Mouse (Mus musculus) erythroblast, embryonic 14.5 days (primary cell): ENCODE results near the gene Atf1. TPM values are rescaled to one million over a fixed set of nuclear protein-coding genes. Genes with fewer than 3 reads are reported as not detected.

ENCODE experiments used
- H3K27me3 ChIP-seq: 2 replicates; pipeline ENCODE4 v1.6.1; 2012; ENCODE audit warnings: inconsistent platforms; ENCODE audit not compliant: control insufficient read depth
- H3K36me3 ChIP-seq: 2 replicates; pipeline ENCODE4 v1.6.1; 2012; ENCODE audit warnings: mild to moderate bottlenecking, inconsistent platforms; ENCODE audit not compliant: control insufficient read depth
- H3K4me1 ChIP-seq: 2 replicates; pipeline ENCODE4 v1.6.1; 2012; ENCODE audit warnings: inconsistent platforms; ENCODE audit not compliant: control insufficient read depth
- H3K4me3 ChIP-seq: replicated peaks from 2 replicates; pipeline ENCODE3; 2012; ENCODE audit warnings: moderate library complexity, mild to moderate bottlenecking, inconsistent platforms
- H3K9me3 ChIP-seq: 2 replicates; pipeline ENCODE4 v1.6.1; 2012; ENCODE audit warnings: low read length, inconsistent platforms, mixed read lengths; ENCODE audit not compliant: control insufficient read depth
- GATA1 ChIP-seq: IDR thresholded peaks from 2 replicates; pipeline ENCODE4 v1.6.1; 2012; ENCODE audit warnings: low read length, inconsistent platforms, mixed read lengths
- TAL1 ChIP-seq: IDR thresholded peaks from 3 replicates; pipeline ENCODE4 v1.6.1; 2012; ENCODE audit warnings: low read length, inconsistent platforms, mixed read lengths
- polyA plus RNA-seq: library from polyadenylated mRNA; stranded (reverse); fragments of >175 nt; gene quantifications from 2 replicates; pipeline ENCODE4 v1.2.3, GENCODE M21; 2012

Gene Atf1
- polyA plus RNA-seq = 6.3 and 6.7 TPM in 2 replicates

DNA sequence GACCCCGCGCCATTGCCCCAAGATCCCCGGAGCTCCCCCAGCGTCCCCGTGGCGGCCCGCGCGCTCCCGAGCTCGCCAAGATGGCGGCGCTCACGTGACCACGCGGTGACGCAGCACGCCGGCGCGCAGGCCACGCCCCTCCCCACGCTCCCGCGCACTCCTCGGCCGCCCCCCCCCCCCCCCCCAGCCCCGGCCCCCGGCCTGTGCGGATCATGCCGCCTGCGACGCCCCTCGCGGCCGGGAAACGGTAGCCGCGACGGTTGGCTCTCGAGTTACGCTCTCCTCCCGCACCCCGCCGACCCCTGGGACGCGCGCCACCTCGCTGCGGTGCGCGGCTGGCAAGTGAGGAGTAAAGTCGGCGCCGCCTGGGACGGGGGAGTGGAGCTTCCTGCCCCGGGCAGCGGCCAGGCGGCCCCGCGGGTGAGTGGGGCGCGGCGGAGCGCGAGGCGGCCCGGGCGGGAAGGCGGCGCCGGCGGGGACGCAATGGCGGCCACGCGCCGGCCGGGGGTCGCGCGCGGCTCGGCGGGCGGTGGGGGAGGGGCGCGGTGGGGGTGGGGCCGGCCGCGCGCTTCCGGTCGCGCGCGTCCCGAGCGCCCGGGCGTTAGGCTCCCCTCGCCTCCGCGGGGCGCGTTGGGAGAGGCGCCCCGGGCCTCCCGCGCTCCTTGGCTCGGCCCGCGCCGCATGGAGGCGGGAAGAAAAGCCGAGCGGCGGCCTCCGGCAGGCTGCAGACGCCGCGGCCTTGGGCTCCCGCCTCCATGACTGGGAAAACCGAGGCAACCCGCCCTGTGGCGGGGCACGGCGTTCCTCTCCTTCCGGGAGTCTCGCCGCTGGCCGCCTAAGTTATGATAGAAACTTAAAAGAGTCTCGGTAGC, at the start of gene Atf1:
Gene Atf1, plus strand, starts transcription at position 157 of the 872 bp plus-strand sequence.
- TF ChIP-seq TAL1 (no peak), GATA1 (no peak)
- H3K4me1 ChIP-seq = peaks cover 65% of the 10 kb centered on the region

DNA sequence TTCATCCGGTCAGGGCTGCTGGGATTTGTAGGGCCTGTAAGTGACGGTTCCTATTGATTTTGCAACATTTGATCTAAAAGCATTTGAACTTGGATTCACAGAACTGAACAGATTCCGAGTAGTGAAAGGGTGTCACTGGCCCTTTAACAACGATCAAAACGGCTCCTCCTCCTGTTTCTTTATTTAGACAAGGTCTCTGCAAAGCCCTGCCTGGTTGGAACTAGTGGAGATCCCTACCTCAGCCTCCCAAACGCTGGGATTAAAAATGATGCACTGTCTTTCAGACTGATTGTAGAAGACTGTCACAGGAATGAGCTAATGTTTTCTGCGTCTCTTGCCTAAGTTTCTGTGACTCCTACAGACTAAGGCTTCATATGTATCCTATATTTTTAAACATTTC, 49.1 kb upstream of the Atf1 start:
- Histone ChIP-seq H3K36me3 (peaks cover 38% of the 10 kb centered on the region), H3K4me3 (no peak overlapping the region), H3K4me1 (no peaks in the 10 kb centered on the region), H3K9me3 (no peaks in the 10 kb centered on the region), H3K27me3 (no peaks in the 10 kb centered on the region)
- TF ChIP-seq GATA1 = no peak
- no peak for TF ChIP-seq TAL1

More for the DNA sequence above, at the start of gene Atf1:
- no peaks in the 10 kb centered on the region for H3K27me3 ChIP-seq
- peaks cover 4% of the 10 kb centered on the region; the same call in 1 of the 2 replicates for H3K9me3 ChIP-seq
- H3K36me3 ChIP-seq = peaks cover 48% of the 10 kb centered on the region
- peak within 1 kb of the TSS; percentile 95 for H3K4me3 ChIP-seq

DNA sequence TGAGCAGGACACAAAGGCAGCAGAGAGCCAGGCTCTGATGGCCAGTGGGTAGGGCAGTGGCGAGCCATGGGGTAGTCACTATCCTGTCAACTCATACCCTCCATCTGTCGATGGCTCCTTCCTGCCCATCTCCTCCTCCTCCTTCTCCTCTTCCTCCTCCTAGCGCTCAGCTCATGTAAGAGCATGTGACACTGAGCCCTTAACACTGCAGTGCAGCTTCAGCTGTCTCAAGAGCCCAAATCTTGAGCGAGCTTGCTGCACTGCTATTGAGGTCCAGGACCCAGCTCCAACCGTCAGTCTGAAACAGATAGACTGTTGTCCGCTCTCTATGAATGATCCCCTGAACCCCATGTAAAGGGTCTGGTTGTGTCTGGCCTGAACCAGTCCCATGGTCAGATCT, 47.9 kb upstream of the Atf1 start:
- TF ChIP-seq GATA1 (no peak), TAL1 (no peak)
- Histone ChIP-seq H3K36me3 (peaks cover 32% of the 10 kb centered on the region), H3K27me3 (no peaks in the 10 kb centered on the region), H3K9me3 (no peaks in the 10 kb centered on the region), H3K4me1 (no peaks in the 10 kb centered on the region), H3K4me3 (no peak overlapping the region)

DNA sequence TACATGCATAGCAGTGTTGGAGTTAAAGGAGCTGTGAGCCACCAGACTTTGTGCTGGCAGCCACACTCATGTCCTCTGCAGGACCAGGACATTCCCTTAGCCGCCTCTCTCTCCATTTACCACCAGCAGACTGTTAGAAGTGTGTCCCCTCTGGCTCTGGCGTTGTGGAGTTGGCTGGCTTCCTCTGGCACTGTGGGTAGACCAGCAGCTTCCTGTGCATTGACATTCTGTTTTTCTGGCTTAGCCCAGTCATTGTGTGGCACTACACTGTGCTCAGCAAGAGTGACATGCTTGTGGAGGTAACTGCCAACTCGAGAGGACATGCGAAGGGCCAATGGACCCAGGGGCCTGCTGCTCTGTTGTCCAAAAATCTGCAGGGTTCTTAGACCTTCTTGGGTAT, 47.4 kb upstream of the Atf1 start:
- Histone ChIP-seq H3K36me3 (peaks cover 28% of the 10 kb centered on the region), H3K27me3 (no peaks in the 10 kb centered on the region), H3K9me3 (no peaks in the 10 kb centered on the region), H3K4me3 (no peak overlapping the region), H3K4me1 (no peaks in the 10 kb centered on the region)
- no peak for TF ChIP-seq GATA1
- TF ChIP-seq TAL1 = no peak

DNA sequence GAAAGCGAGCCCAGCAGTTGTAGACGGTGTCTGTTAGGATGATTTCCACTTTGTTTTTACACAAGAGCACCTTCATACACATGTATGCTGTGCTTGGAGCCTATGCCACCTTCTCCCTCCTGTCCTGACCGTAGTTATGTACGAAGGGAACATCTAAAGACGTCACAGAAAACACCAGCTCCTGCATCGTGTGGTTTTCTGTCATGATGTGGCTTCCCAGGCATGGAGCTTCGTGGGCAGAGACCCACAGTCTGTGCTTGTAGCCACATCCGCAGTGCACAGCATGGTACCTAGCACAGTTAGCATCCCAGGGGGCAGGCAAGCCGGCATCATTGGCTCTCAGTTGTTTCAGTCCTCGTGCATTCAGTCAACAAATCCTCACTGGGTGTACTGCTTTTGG, 45.8 kb upstream of the Atf1 start:
- TF ChIP-seq GATA1 (no peak), TAL1 (no peak)
- Histone ChIP-seq H3K9me3 (no peaks in the 10 kb centered on the region), H3K4me3 (no peak overlapping the region), H3K36me3 (peaks cover 35% of the 10 kb centered on the region), H3K27me3 (no peaks in the 10 kb centered on the region), H3K4me1 (peaks cover 7% of the 10 kb centered on the region)

DNA sequence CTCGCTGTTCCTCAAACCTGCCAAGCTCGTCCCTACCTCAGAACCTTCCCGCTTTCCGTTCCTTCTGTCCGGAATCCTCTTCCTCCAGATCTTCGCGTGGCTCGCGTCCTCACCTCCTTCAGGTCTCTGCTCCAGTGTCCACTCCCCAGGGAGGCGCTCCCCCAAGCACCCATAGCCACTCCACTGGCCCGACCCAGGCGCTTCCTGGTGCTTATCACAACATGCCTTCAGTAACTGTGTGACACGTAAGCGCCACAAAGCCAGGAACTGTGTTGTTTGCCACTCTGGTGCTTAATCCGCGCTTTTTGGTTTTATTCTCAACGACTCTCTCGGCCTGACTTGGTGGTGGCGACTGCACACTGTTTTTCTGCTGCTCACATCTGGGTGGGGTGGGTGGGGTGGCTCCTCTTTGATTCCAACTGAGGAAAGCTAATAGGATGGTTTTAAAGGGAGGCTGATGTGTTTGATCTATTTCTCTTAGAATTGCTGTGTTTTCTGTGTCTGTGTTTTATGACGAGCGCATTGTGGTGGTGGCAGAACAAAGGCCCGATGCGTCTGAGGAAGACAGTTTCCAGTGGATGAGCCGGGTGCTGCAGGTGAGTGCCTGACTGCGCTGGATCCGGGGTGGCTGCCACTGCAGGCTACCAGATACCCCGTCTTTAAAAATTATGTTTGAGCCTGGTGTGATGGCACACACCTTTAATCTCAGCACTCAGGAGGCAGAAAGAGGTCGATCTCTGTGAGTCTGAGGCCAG, 44.9 kb upstream of the Atf1 start:
- no peak for TF ChIP-seq GATA1
- no peak for TF ChIP-seq TAL1
- Histone ChIP-seq H3K4me1 (peaks cover 7% of the 10 kb centered on the region), H3K27me3 (no peaks in the 10 kb centered on the region), H3K4me3 (no peak overlapping the region), H3K9me3 (no peaks in the 10 kb centered on the region), H3K36me3 (peaks cover 41% of the 10 kb centered on the region)

DNA sequence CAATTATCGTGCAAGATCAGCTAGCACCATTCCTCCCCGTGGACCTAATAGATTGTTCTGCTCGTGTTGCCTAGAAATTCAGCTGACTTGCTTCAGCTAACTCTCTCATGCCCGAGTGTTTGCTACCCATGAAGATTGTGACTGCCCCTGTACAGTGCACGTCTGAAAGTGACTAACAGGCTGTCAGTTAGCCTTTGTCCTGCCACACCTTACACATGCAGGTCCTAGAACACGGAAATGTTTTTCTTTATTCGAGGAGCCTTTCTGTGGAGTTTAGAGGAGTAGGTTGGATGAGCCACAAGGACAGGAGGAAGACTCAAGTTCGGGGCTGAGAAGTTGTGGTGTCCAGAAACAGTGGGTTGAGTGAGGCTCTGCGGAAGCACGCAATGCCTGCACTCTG, 44.1 kb upstream of the Atf1 start:
- H3K4me1 ChIP-seq = peaks cover 9% of the 10 kb centered on the region

DNA sequence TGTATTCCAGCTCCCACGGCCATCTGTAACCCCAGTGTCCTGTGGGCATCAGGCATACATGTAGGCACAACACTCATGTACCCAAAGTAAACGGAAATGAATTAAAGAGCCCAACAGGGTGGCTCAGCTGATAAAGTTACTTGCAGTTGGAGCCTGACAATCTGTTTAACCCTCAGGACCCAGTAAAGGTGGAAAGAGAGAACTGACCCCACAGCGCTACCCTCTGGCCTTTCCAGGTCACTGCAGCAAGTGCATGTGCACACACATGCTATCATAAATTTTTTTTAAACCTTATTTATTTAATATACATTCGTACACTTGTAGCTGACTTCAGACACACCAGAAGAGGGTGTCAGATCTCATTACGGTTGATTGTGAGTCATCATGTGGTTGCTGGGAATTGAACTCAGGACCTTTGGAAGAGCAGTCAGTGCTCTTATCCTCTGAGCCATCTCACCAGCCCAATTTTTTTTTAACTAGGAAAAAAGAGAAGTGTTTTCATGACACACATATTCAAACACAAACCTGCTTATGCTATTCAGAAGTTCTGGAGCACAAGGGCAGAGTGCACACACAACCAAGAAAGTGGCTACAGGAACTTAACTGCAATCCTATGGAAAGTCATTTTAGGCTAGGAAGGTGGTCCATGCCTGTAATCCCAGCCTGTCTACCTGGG, 42.7 kb upstream of the Atf1 start:
- Histone ChIP-seq H3K4me1 (peaks cover 9% of the 10 kb centered on the region), H3K36me3 (peaks cover 38% of the 10 kb centered on the region)

More for the DNA sequence above, 44.1 kb upstream of the Atf1 start:
- Histone ChIP-seq H3K9me3 (no peaks in the 10 kb centered on the region), H3K27me3 (no peaks in the 10 kb centered on the region), H3K36me3 (peaks cover 42% of the 10 kb centered on the region), H3K4me3 (no peak overlapping the region)
- TF ChIP-seq TAL1 (no peak), GATA1 (no peak)

DNA sequence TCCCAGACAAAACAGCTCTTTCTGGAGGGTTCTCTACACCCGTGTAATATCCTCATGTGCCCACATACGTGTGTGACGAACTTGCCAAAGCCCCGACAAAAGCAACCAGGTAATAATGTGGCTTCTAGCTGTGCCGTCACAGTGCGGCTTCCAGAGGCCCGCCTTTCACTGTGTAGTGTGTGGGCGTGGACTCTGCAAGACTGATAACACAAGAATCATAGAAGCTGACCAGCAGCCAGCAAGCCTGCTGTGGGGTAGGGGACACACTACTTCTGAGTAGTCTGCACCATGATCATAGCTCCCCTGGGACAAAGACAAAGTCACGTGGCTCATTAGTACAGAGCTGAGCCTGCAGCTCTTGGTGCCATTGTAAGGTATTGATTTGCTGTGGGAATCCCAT, 41.4 kb upstream of the Atf1 start:
- no peak for TF ChIP-seq GATA1
- TF ChIP-seq TAL1 = no peak
- H3K9me3 ChIP-seq = no peaks in the 10 kb centered on the region
- H3K36me3 ChIP-seq = peaks cover 43% of the 10 kb centered on the region
- no peak overlapping the region for H3K4me3 ChIP-seq
- peaks cover 9% of the 10 kb centered on the region for H3K4me1 ChIP-seq
- no peaks in the 10 kb centered on the region for H3K27me3 ChIP-seq

More for the DNA sequence above, 42.7 kb upstream of the Atf1 start:
- TF ChIP-seq TAL1 = no peak
- no peaks in the 10 kb centered on the region for H3K9me3 ChIP-seq
- no peak overlapping the region for H3K4me3 ChIP-seq
- H3K27me3 ChIP-seq = no peaks in the 10 kb centered on the region
